Mouse (Mus musculus) kidney, postnatal 0 days (tissue): ENCODE data around the gene Dkk3. TPM values are rescaled to one million over a fixed set of nuclear protein-coding genes. Genes with fewer than 3 reads are reported as not detected.

ENCODE experiments used
- ATAC-seq: fragments of 200-750 bp; cut with Nextera tagmentation; replicated peaks from 2 replicates; pipeline ENCODE4 v1.8.0; 2017; ENCODE audit warnings: low read depth, moderate number of reproducible peaks, moderate TSS enrichment, moderate library complexity; ENCODE audit not compliant: low FRiP score
- DNase-seq: peaks from one replicate; pipeline ENCODE4 v3.0.0-alpha.2; 2016; ENCODE audit warnings: low spot score
- H3K27ac ChIP-seq: fragments of 300-500 bp; sonication (generic); 2 replicates; pipeline ENCODE4 v1.5.1; 2014; ENCODE audit warnings: mild to moderate bottlenecking
- H3K27me3 ChIP-seq: fragments of 300-500 bp; sonication (generic); 2 replicates; pipeline ENCODE4 v1.6.1; 2014; ENCODE audit warnings: low read length, mixed read lengths; ENCODE audit not compliant: insufficient read depth
- H3K36me3 ChIP-seq: fragments of 300-500 bp; sonication (generic); 2 replicates; pipeline ENCODE4 v1.6.1; 2014; ENCODE audit warnings: low read length, mixed read lengths; ENCODE audit not compliant: insufficient read depth
- H3K4me1 ChIP-seq: fragments of 300-500 bp; sonication (generic); replicated peaks from 2 replicates; pipeline ENCODE4 v1.6.1; 2014; ENCODE audit warnings: antibody characterized with exemption, low read length, mixed read lengths; ENCODE audit not compliant: insufficient read depth
- H3K4me2 ChIP-seq: fragments of 300-500 bp; sonication (generic); 2 replicates; pipeline ENCODE4 v1.6.1; 2014; ENCODE audit warnings: mild to moderate bottlenecking, low read length, moderate library complexity, mixed read lengths
- H3K4me3 ChIP-seq: fragments of 300-500 bp; sonication (generic); replicated peaks from 2 replicates; pipeline ENCODE4 v1.5.1; 2014; ENCODE audit warnings: low read depth, low read length
- H3K9ac ChIP-seq: fragments of 300-500 bp; sonication (generic); 2 replicates; pipeline ENCODE4 v1.6.1; 2014; ENCODE audit warnings: low read depth, low read length
- H3K9me3 ChIP-seq: fragments of 300-500 bp; sonication (generic); replicated peaks from 2 replicates; pipeline ENCODE4 v1.6.1; 2016; ENCODE audit warnings: low read length, inconsistent platforms, mixed read lengths
- CTCF ChIP-seq: IDR thresholded peaks from 2 replicates; pipeline ENCODE4 v1.5.1; 2016; ENCODE audit warnings: antibody characterized with exemption, low read depth, mild to moderate bottlenecking, moderate library complexity
- WGBS: fragments of 180-500 bp; shearing (Covaris S2); extraction: QIAGEN DNeasy Blood & Tissue Kit; methylation state at CpG from one replicate; pipeline ENCODE4 v1.1.7; 2014; 5-methylcytosine and 5-hydroxymethylcytosine counted together
- polyA plus RNA-seq: library from polyadenylated mRNA; unstranded; fragments of >200 nt; fragmentation: Nextera tagmentation; extraction: Ambion mirVana; gene quantifications from 2 replicates; pipeline ENCODE4 v1.2.1, GENCODE M21; 2015

The Dkk3 gene
- polyA plus RNA-seq, 1 experiment from 2014 or later = 23.8 TPM

GRCm38 (mm10) chr7:112200761-112201160 lies 41.9 kb upstream of the Dkk3 start:
- DNase-seq (no peak), ATAC-seq (no peak)
- Histone ChIP-seq H3K4me3 (no peak overlapping the region), H3K36me3 (no peaks in the 10 kb centered on the region), H3K9me3 (no peaks in the 10 kb centered on the region), H3K4me2 (no peak overlapping the region), H3K9ac (no peak overlapping the region), H3K27ac (no peak overlapping the region), H3K4me1 (peaks cover 12% of the 10 kb centered on the region), H3K27me3 (no peaks in the 10 kb centered on the region)
- 57% methylated on average over 4 of the region's 4 CpGs for WGBS
- no peak for TF ChIP-seq CTCF

- DNase-seq = no peak
- no peaks in the 10 kb centered on the region for H3K27me3 ChIP-seq
- H3K36me3 ChIP-seq = no peaks in the 10 kb centered on the region
- TF ChIP-seq CTCF = no peak
- no peaks in the 10 kb centered on the region for H3K9me3 ChIP-seq
- ATAC-seq = no peak
- H3K9ac ChIP-seq = no peak overlapping the region
- no peak overlapping the region for H3K27ac ChIP-seq
- no peak overlapping the region for H3K4me3 ChIP-seq
- H3K4me1 ChIP-seq = peaks cover 6% of the 10 kb centered on the region; the same call in 1 of the 2 replicates
- H3K4me2 ChIP-seq = no peak overlapping the region
- 86% methylated on average over 3 of the region's 3 CpGs for WGBS
Measured at GRCm38 (mm10) chr7:112199343-112199742, 40.5 kb upstream of the Dkk3 start.

GRCm38 (mm10) chr7:112197461-112197860 lies 38.6 kb upstream of the Dkk3 start:
- TF ChIP-seq CTCF = no peak
- Histone ChIP-seq H3K27ac (no peak overlapping the region), H3K27me3 (no peaks in the 10 kb centered on the region), H3K4me1 (no peaks in the 10 kb centered on the region), H3K36me3 (no peaks in the 10 kb centered on the region), H3K9me3 (no peaks in the 10 kb centered on the region), H3K4me2 (no peak overlapping the region), H3K9ac (no peak overlapping the region), H3K4me3 (no peak overlapping the region)
- no peak for ATAC-seq
- WGBS = 82% methylated on average over 8 of the region's 8 CpGs
- no peak for DNase-seq

- no peaks in the 10 kb centered on the region for H3K27me3 ChIP-seq
- no peak overlapping the region for H3K9ac ChIP-seq
- no peak overlapping the region for H3K4me2 ChIP-seq
- no peak for DNase-seq
- no peaks in the 10 kb centered on the region for H3K4me1 ChIP-seq
- H3K4me3 ChIP-seq = no peak overlapping the region
- H3K36me3 ChIP-seq = no peaks in the 10 kb centered on the region
- no peak for TF ChIP-seq CTCF
- no peak for ATAC-seq
- no peak overlapping the region for H3K27ac ChIP-seq
- WGBS = 75% methylated on average over 5 of the region's 5 CpGs
- no peaks in the 10 kb centered on the region for H3K9me3 ChIP-seq
Measured at GRCm38 (mm10) chr7:112194286-112194685, 35.4 kb upstream of the Dkk3 start.

GRCm38 (mm10) chr7:112192778-112193177 lies 33.9 kb upstream of the Dkk3 start:
- TF ChIP-seq CTCF = no peak
- H3K4me1 ChIP-seq = peaks cover 9% of the 10 kb centered on the region
- no peak overlapping the region for H3K9ac ChIP-seq
- H3K9me3 ChIP-seq = no peaks in the 10 kb centered on the region
- H3K4me3 ChIP-seq = no peak overlapping the region
- H3K27me3 ChIP-seq = no peaks in the 10 kb centered on the region
- 81% methylated on average over 5 of the region's 5 CpGs for WGBS
- H3K4me2 ChIP-seq = no peak overlapping the region
- DNase-seq = no peak
- H3K27ac ChIP-seq = no peak overlapping the region
- H3K36me3 ChIP-seq = no peaks in the 10 kb centered on the region
- no peak for ATAC-seq

- WGBS = 81% methylated on average over 4 of the region's 4 CpGs
Measured at GRCm38 (mm10) chr7:112192237-112192636, 33.4 kb upstream of the Dkk3 start.

More at GRCm38 (mm10) chr7:112192237-112192636, 33.4 kb upstream of the Dkk3 start:
- Histone ChIP-seq H3K4me1 (peaks cover 9% of the 10 kb centered on the region), H3K27ac (no peak overlapping the region), H3K9me3 (no peaks in the 10 kb centered on the region), H3K27me3 (no peaks in the 10 kb centered on the region), H3K36me3 (no peaks in the 10 kb centered on the region), H3K4me3 (no peak overlapping the region), H3K9ac (no peak overlapping the region), H3K4me2 (no peak overlapping the region)
- TF ChIP-seq CTCF = no peak
- ATAC-seq = no peak
- DNase-seq = no peak
